Mouse (Mus musculus): ENCODE data around the gene Hist1h3b.
"Not testable (repeated sequence)": the region's sequence is repeated elsewhere in the genome, so short reads cannot be mapped to it uniquely, and the experiment has no call there.

The Hist1h3b gene

DNA sequence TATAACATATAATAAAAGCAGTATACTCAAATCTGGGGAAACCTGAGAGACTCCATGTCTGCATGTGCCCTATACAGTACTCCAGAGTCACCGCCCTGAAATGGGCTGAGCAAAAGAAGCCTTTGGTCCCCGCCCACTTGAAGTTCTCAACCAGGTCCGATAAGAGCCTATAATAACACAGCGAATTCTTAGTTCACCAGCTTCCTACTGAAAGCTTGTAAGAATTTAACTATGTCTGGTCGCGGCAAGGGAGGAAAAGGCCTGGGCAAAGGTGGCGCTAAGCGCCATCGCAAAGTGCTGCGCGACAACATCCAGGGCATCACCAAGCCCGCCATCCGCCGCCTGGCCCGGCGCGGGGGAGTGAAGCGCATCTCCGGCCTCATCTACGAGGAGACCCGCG, 4.7 kb downstream of the Hist1h3b start, which contains the start of gene Hist1h4b:
TSS of gene Hist1h4b (plus strand) at position 224 of the 400 bp plus-strand sequence.
- peak; percentile 91 for DNase-seq

DNA sequence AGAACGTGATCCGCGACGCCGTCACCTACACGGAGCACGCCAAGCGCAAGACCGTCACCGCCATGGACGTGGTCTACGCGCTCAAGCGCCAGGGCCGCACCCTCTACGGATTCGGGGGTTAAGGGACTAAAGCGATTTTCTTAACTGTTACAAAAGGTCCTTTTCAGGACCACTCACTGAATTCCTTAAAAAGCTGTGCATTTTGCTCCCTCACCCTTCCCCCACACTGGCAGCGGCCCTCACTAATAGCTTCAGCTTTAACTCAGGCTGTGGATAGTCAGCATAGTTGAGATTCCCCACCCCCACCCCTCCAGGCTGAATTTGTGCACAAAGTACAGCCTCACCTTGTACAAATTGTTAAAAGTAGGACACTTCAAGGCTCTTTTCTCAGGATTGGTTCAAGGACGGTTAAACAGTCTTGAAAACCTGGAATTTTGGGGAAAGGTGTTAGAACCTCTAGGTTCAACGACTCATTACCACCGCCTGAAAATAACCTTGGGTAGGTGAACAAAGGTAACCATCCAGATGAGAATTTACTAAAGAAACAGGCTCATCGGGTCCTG, 5.2 kb downstream of the Hist1h3b start:
- DNase-seq, result no peak

DNA sequence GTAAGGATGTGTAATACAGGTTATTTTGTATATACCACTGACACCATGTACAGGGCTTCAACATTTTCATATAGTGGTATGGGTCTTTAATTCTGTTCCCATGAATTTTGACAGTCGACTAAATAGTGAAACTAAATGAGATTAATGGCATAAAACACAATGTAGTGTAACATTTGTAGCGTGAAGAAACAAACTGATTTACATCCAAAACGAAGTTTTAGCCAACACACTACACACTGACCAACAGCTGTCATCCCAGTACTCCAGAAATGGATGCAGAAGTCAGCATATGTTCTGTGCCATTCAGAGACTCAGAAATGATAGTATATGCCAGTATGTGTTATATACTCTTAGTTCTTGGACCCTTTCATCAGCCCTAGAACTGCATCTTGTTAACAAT, 5.9 kb downstream of the Hist1h3b start:
- no peak for DNase-seq

DNA sequence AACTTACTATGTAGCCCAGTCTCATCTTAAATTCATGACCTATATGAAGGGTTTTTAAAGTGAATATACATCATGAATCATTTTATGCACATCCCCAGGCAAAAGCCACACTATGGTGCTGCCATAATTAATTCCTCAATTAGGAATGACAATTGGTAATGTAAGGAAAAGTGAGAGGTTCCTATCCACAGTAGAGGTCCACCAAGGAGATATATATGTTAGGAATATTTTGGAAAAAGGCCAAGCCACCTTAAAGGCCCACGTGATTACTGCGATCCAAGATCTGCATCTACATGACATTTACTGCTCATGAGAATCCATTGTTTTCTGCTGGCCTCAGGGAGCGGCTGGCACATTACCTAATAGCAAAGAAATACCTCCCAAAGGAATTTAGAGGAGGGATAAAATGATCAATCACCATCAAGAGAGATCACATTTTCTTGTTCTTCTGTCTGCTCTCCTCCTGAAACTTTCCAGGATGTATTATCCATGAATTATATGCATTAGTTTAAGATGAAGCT, 7.2 kb downstream of the Hist1h3b start:
- DNase-seq, result no peak

DNA sequence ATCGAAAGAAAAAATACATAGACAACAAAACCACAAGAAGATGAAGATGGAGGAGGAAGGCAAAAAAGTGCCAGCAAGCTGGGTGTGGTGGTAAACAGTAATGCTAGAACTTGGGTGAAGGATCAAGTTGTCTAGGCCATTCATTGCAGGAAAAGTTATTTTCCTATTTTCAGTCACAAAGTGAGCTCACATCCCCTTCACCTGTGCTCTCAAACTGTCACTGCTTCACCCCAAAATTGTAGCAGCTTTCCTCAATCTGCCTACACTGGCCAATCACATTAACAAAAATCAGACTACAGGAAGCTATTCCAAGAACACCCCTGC, 7.8 kb downstream of the Hist1h3b start:
- no peak for DNase-seq

DNA sequence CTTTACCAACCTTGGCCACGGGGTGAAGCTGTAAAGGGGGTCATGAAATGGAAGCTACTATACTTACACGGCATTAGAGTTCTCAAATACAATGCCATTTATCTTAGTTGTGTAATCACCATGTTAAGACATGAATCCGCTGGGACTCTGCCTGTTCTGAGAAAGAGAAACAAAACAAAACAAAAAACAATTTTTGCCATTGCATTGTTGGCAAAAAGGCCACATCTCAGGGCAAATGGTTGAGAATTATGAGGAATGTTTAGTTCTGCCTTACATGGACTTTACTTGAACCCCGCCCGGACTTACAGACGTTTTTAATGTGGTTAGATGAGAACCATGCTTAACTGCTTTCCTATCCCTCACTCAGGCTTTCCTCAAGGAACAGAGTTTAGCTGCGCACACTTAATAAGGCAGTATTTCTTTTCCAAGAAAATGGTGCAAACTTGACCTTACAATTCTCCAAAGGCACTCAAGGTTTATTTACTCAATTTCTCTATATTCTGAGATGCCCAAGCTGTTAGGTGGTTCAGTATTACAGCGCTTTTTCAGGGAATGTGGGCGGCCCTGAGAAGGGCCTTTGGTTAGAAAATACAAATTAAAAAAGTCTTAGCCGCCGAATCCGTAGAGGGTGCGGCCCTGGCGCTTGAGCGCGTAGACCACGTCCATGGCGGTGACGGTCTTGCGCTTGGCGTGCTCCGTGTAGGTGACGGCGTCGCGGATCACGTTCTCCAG, 8.3 kb downstream of the Hist1h3b start:
- DNase-seq, result no peak

DNA sequence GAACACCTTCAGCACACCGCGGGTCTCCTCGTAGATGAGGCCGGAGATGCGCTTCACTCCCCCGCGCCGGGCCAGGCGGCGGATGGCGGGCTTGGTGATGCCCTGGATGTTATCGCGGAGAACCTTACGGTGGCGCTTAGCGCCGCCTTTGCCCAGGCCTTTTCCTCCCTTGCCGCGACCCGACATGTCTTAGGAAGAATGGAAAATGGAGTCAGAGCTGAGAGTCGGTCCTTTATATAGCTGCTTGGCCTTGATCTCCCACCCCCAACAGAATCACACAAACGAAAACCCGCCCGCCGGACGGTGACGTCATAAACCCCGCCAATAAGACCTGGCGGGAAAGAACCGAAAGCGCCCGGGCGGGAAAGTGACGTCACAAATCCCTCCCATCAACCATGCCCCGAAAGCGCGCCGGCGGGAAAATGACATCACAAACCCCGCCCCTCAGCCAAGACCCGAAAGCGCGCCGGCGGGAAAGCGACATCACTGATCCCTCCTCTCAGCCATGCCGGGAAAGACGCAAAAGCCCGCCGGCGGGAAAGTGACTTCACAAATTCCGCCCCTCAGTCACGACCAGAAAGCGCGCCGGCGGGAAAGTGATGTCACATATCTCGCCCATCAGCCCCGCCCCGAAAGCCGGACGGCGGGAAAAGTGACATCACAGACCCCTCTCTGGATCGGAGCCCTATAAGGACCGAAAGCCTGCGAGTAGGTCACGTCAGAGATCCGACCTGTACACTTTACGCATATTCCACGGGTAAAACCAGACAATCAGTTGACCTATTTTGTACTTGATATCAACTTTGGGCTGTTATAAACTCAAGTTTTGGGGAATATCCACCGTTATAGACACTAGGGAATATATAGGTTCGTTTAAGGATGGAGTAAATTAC, 9.2 kb downstream of the Hist1h3b start, which contains the start of gene Hist1h4a:
TSS of gene Hist1h4a (minus strand) at position 259 of the 893 bp plus-strand sequence.
- peak; percentile 99 for DNase-seq

DNA sequence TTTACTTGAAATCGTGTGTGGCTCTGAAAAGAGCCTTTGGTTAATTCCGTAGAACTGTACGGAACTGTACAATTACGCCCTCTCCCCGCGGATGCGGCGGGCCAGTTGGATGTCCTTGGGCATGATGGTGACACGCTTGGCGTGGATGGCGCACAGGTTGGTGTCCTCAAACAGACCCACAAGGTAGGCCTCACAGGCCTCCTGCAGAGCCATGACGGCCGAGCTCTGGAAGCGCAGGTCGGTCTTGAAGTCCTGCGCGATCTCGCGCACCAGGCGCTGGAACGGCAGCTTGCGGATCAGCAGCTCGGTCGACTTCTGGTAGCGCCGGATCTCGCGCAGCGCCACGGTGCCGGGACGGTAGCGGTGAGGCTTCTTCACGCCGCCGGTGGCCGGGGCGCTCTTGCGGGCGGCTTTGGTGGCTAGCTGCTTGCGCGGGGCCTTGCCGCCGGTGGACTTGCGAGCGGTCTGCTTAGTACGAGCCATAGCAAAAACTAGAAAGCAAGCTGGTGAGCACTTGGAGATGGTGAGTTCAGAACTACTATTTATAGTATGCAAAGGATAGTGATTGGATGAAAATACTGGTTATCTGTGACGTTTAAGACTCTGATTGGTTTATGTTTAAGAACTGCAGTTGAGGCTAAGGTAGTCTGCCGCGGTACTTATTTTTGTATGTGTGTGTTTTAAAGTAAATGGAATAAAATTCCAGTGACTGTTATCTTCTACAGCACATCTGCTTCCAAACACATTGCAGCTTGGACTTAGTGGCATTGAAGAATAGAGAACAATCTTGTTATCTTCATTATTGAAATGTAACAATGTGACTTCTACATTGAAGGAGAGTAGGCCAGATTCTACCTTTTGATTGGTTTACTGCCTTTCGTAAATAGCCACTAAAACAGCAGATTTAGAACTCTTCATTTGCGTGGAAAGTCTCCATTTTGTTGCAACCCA, 10.1 kb downstream of the Hist1h3b start, which contains the start of gene Hist1h3a:
TSS of gene Hist1h3a (minus strand) at position 516 of the 951 bp plus-strand sequence.
- peak; percentile 70 for DNase-seq

DNA sequence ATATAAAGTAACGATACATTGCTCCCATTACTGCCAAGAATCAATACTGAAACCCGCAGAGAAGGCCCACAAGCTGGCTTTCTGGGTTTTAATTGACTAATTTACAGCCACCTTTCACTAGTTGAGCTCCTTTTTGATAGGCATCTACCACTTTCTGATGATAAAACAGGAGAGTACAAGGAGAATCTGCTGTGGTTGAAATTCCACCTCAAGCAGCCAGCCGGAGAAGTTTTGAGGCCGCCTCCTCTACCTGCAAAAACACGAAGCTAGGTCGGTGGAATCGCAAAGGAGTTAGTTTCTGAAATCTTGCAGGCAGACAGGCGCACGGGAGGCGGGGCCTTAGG, 11.1 kb downstream of the Hist1h3b start:
- DNase-seq, result no peak

DNA sequence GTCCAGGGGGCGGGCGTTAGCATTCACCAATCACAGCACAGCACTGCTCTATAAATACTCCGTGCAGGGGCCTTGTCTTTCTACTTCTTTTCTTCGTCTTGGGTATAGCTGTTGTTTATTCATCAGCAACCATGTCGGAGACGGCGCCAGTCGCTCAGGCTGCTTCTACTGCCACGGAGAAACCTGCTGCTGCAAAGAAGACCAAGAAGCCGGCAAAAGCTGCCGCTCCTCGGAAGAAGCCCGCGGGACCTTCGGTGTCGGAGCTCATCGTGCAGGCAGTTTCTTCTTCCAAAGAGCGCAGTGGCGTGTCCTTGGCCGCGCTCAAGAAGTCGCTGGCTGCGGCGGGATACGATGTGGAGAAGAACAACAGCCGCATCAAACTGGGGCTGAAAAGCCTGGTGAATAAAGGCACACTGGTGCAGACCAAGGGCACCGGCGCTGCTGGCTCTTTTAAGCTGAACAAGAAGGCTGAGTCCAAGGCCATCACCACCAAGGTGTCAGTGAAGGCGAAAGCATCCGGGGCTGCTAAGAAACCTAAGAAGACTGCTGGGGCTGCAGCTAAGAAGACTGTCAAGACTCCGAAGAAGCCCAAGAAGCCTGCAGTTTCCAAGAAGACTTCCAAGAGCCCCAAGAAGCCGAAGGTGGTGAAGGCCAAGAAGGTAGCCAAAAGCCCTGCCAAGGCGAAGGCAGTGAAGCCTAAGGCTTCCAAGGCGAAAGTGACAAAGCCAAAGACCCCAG, 11.7 kb downstream of the Hist1h3b start, which contains the start of gene Hist1h1a:
TSS of gene Hist1h1a (plus strand) at position 81 of the 738 bp plus-strand sequence.
- DNase-seq, result peak; percentile 83

DNA sequence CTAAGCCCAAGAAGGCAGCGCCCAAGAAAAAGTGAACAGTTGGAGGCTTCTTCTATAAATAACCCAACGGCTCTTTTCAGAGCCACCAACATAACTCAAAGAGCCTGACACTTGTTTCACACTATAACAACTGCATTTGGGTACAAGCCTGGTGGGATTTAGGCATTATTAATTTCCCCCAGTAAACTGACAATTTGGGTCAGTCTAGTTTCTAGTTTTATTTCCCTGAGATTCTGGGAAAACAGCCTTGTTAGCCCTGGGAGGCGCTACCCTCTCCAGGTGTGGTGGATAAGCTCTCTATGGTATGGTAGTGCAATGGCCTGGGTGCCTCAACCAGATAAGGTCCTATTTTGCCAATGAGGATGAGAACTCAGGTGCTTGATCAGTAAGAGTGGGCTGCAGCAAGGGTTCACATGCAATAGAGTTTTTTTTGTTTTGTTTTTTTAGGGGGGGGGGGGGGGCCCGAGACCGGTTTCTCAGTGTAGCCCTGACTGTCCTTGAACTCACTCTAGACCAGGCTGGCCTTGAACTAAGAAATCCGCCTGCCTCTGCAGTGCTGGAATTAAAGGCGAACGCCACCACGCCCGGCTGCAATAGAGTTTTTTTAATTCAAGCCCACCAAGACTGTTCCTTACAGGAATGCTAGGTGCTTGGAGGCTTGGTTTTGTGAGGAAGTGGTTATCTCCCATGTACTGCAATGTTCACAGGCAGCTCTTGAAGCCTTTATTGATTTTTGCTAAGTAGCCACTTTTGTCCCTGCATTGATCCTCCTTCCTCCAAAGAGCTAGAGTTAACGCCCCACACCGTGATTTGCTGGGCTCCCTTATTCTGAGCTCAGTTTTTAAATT, 12.5 kb downstream of the Hist1h3b start:
- no peak for DNase-seq

DNA sequence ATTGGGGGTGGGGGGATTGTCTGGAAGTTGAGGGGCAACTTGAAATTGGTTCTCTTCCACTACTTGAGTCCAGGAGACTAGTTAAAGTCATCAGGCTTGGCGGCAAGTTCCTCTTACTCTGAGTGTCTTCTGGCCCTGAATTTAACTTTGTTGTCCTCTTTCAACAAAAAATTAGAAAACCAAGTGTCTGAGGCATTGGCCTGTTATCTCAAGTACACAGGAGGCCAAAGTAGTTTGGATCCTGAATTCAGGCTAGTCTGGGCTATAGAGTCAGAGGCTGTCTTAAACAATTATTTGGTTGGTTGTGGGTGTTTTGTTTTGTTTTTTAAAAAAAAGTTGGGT, 13.1 kb downstream of the Hist1h3b start:
- DNase-seq, result no peak

DNA sequence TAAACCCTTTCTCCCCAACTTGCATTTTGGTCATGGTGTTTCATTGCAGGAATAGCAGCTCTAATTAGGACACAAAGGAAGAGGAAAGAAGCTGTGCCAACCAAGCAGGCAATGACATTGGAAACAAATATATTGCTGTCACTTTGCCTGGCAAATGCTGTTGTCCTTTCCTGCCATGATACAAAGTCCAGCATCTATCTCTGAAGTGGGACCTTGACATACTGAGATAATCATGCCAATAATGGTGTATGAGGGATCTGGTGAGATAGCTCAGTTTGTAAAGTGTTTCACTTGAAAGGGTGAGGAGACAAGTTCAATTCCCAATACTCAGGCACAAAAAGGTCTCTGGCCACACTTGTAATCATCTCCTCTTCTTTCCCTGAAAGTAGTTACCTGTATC, 14.7 kb downstream of the Hist1h3b start:
- DNase-seq, result no peak

DNA sequence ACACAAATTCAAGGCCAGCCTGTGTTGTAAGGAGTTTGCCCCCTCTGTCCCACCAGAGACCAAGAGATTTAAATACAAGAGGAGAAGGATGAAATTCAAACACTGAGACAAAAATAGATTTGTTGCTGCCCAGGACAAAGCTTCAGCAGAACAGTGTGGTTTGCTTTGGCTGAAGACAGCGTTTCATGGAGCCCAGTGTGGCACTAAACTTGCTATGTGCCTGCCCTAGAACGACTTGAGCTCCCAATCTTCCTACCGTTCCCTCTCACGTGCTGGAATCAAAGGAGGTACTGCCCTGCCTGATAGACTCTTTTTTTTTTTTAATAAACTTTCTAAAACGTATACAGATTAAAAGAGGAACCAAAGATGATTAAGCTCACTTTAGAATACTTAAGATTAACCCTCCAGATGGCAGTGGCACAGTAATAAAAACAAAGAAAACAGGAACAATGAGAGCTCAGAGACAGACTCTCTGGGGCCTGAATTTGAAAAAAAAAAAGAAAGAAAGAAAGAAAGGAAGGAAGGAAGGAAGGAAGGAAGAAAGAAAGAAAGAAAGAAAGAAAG, 16.8 kb downstream of the Hist1h3b start:
- no peak for DNase-seq

DNA sequence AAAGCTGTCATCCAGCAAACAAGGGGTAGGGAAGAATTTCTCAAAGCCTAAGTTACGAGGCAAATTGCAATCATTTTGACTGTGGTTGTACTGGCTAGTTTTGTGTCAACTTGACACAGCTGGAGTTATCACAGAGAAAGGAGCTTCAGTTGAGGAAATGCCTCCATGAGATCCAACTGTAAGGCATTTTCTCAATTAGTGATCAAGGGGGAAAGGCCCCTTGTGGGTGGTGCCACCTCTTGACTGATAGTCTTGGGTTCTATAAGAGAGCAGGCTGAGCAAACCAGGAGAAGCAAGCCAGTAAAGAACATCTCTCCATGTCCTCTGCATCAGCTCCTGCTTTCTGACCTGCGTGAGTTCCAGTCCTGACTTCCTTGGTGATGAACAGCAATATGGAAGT, 17.5 kb downstream of the Hist1h3b start, which contains the start of gene Trim38:
TSS of gene Trim38 (plus strand) at position 301 of the 400 bp plus-strand sequence.
- not testable (repeated sequence) for DNase-seq

DNA sequence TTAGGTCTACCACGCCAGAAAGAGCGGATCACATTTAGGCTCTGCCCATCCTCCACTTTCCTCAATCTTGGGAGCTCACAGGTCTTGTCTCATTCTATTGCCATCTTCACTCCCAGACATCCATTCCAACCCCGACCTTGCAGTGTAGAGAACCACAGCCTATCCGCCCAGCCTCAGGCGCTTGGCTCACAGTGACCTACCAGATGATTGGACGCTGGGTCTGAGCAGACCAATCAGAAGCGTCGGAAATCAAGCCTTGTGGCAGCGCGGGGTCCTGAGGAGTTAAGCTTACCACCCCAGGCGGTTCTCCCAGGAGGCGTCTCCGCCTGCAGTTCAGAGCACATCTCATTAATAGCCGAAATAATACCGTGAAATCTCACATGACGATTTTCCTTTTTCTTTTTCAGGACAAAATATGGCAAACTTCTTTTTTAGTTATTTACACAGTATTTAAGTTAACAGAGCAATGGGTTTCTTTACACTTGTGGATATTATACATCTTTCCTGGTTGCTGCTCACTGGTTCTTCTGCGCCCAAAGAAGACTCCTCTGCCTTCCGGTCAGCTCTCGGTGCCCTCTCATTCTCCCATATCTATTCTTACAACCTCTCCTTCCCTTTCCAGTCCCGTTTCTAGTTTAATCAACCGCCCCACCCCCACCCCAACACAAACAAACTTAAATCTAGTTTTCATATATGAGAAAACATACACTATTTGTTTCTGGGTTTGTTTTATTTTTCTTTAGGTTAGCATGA, 20.7 kb downstream of the Hist1h3b start:
- DNase-seq, result peak; percentile 63

DNA sequence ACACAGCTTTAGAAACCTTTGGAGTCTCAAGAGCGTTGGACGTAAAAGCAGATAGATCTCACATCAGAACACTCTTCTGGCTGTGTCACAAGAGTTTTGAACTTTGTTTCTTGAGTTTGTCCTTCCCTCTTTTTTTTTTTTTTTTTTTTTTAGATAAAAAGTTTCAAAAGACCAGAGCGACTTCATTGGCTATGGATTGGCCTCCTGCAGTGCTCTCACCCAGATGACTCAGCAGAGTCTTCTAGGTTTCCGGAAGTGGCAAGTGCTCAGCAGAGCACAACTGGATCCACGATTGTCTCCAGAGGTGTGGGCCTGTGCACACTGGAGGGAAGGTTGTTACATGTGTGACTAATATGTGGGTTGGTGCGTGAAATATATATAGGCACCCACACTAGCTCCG, 26.3 kb downstream of the Hist1h3b start:
- DNase-seq, result no peak

DNA sequence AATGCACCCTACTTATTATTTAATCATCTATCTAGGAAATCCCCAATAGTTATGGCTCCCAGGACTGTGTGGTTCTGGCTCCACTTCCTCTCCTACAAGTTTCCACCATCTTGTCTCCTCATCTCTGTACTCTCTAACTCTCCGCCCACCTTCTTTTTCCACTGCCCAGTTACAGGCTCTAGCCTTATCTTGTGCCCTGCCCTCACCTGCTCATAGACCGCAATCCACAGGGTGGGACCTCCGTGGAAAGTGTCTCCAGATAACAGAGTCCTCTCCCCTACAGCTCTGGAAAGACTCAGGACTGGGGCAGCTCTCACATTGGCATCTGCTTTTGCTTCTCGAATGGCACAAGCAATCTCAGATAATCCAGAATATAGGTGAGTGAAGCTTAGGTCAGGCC, 27.0 kb downstream of the Hist1h3b start:
- no peak for DNase-seq

DNA sequence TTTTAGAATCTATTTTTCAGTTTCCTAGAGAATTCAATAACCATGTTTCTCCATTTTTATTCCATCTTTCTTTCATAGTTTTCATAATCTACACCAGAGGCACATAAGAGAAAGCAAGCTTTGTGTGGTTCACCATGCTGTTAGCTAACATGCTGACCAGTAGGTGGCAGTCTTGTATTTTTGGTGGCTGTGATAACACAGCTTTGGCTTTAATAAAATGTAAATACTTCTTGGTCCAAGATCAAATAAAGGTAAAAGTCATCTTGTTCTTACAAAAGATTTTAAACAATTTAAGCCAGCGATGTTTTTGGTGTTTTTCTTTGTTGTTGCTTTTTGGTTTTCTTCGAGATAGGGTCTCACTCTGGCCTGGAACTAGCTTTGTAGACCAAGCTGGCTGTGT, 40.5 kb downstream of the Hist1h3b start:
- peak; percentile 41 for DNase-seq
